Mouse (Mus musculus) embryonic facial prominence, embryonic 11.5 days (tissue): ENCODE results near the gene Ldha. TPM values are rescaled to one million over a fixed set of nuclear protein-coding genes. Genes with fewer than 3 reads are reported as not detected.

ENCODE experiments used
- ATAC-seq: fragments of 200-750 bp; cut with Nextera tagmentation; replicated peaks from 2 replicates; pipeline ENCODE4 v1.8.0; 2017; ENCODE audit warnings: low read depth; ENCODE audit not compliant: insufficient number of reproducible peaks, low FRiP score, low TSS enrichment
- DNase-seq: peaks from one replicate; pipeline ENCODE4 v3.0.0-alpha.2; 2015; ENCODE audit warnings: low spot score
- H3K27ac ChIP-seq: fragments of 300-500 bp; sonication (generic); replicated peaks from 2 replicates; pipeline ENCODE4 v1.5.1; 2014; ENCODE audit warnings: mild to moderate bottlenecking, low read depth, low read length, control low read depth
- H3K27me3 ChIP-seq: fragments of 300-500 bp; sonication (generic); 2 replicates; pipeline ENCODE4 v1.6.1; 2014; ENCODE audit warnings: mild to moderate bottlenecking, low read length, moderate library complexity, mixed read lengths; ENCODE audit not compliant: control insufficient read depth, insufficient read depth
- H3K36me3 ChIP-seq: fragments of 300-500 bp; sonication (generic); replicated peaks from 2 replicates; pipeline ENCODE4 v1.6.1; 2014; ENCODE audit warnings: low read depth, mild to moderate bottlenecking, low read length, moderate library complexity, mixed read lengths; ENCODE audit not compliant: control insufficient read depth, insufficient read depth
- H3K4me1 ChIP-seq: fragments of 300-500 bp; sonication (generic); 2 replicates; pipeline ENCODE4 v1.6.1; 2014; ENCODE audit warnings: low read length, mixed read lengths; ENCODE audit not compliant: control insufficient read depth, insufficient read depth
- H3K4me2 ChIP-seq: fragments of 300-500 bp; sonication (generic); 2 replicates; pipeline ENCODE4 v1.6.1; 2014; ENCODE audit warnings: low read depth, mild to moderate bottlenecking, control low read depth, low read length, moderate library complexity
- H3K4me3 ChIP-seq: fragments of 300-500 bp; sonication (generic); 2 replicates; pipeline ENCODE4 v1.5.1; 2014; ENCODE audit warnings: low read depth, low read length, control low read depth
- H3K9ac ChIP-seq: fragments of 300-500 bp; sonication (generic); replicated peaks from 2 replicates; pipeline ENCODE4 v1.6.1; 2014; ENCODE audit warnings: mild to moderate bottlenecking, control low read depth, low read length
- H3K9me3 ChIP-seq: fragments of 300-500 bp; sonication (generic); replicated peaks from 2 replicates; pipeline ENCODE4 v1.6.1; 2016; ENCODE audit warnings: mild to moderate bottlenecking, low read length, inconsistent platforms, mixed read lengths; ENCODE audit not compliant: control insufficient read depth
- WGBS: fragments of 180-500 bp; shearing (Covaris S2); extraction: QIAGEN DNeasy Blood & Tissue Kit; methylation state at CpG from one replicate; pipeline ENCODE4 v1.1.7; 2014; 5-methylcytosine and 5-hydroxymethylcytosine counted together
- polyA plus RNA-seq: library from polyadenylated mRNA; unstranded; fragments of >200 nt; fragmentation: Nextera tagmentation; extraction: Ambion mirVana; gene quantifications from 2 replicates; pipeline ENCODE4 v1.2.1, GENCODE M21; 2014

Gene Ldha
- polyA plus RNA-seq, 1 experiment from 2014 or later, result 1,561 TPM

DNA sequence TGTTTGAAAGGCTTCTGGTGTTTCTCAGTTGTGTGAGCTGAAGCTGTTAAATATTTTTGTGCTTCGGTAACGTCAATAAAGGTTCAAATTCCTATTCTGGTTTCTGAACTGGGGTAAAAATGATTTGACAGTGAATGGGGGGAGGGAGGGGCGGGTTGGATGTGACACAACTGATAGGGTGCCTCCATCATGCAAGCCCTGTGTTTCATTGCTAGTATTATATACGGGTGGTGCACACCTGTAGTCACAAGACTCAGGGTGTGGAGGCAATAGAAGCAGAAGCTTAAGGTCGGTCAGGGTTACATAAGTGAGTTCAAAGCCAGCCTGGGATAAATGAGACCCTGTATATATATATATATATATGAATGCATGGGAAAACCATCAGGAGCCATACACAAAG lies 1.4 kb upstream of the Ldha start:
- no peaks in the 10 kb centered on the region for H3K9me3 ChIP-seq
- H3K27ac ChIP-seq, result no peak overlapping the region
- peaks cover 2% of the 10 kb centered on the region for H3K4me1 ChIP-seq
- 67% methylated on average over 5 of the region's 5 CpGs for WGBS
- no peaks in the 10 kb centered on the region for H3K36me3 ChIP-seq
- ATAC-seq (no peak), DNase-seq (no peak)
- H3K4me3 ChIP-seq, result no peak overlapping the region
- H3K4me2 ChIP-seq, result no peak overlapping the region
- H3K9ac ChIP-seq, result no peak overlapping the region
- no peaks in the 10 kb centered on the region for H3K27me3 ChIP-seq

DNA sequence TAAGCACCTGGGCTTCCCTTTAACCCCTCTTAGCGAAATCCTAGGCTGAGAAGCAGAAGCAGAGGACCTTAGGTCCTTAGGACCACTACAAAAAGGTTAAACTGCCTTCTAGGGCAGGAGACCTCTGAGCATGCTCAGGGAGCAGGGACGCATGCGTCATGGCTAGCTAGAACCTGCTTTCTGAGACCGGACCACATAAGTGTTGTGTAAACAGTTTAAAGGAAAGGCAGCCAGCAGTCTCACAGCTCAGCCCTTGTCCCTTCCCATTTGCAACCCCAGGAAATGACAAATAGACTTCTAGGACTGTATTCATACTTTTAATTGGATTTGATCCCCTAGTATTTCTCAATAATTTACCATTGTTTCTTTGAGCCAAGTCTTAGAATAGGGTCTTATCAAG lies 949 bp upstream of the Ldha start:
- H3K9ac ChIP-seq, result no peak overlapping the region

DNA sequence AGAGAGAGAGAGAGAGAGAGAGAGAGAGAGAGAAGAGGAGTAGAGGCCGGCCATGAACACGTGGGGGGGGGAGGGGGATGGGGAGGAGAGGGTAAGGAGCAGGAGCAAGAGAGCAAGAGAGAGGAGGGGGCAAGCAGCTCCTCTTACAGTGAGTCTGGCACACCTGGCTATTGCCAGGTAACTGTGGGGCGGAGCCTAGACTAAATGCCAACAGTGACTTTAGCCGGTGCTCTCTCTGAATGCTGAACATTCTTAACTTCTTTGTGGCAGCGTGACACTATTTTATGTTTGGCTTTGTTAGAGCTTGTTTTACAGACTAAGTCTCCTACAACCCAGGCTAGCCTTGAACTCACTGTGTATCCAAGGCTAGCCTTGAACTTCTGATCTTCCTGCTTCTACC lies 1.0 kb downstream of the Ldha start:
- Histone ChIP-seq H3K9me3 (no peaks in the 10 kb centered on the region), H3K36me3 (no peaks in the 10 kb centered on the region), H3K9ac (no peak overlapping the region), H3K27ac (no peak overlapping the region), H3K4me1 (peaks cover 2% of the 10 kb centered on the region), H3K27me3 (no peaks in the 10 kb centered on the region), H3K4me2 (no peak overlapping the region), H3K4me3 (no peak overlapping the region)
- 23% methylated on average over 5 of the region's 5 CpGs for WGBS
- DNase-seq, result no peak
- no peak for ATAC-seq

More for the DNA sequence above, 949 bp upstream of the Ldha start:
- ATAC-seq (no peak), DNase-seq (no peak)
- no peaks in the 10 kb centered on the region for H3K9me3 ChIP-seq
- H3K4me3 ChIP-seq, result no peak overlapping the region
- peaks cover 2% of the 10 kb centered on the region for H3K4me1 ChIP-seq
- H3K27me3 ChIP-seq, result no peaks in the 10 kb centered on the region
- WGBS, result 48% methylated on average over 4 of the region's 4 CpGs
- no peak overlapping the region for H3K27ac ChIP-seq
- H3K36me3 ChIP-seq, result no peaks in the 10 kb centered on the region
- H3K4me2 ChIP-seq, result no peak overlapping the region

DNA sequence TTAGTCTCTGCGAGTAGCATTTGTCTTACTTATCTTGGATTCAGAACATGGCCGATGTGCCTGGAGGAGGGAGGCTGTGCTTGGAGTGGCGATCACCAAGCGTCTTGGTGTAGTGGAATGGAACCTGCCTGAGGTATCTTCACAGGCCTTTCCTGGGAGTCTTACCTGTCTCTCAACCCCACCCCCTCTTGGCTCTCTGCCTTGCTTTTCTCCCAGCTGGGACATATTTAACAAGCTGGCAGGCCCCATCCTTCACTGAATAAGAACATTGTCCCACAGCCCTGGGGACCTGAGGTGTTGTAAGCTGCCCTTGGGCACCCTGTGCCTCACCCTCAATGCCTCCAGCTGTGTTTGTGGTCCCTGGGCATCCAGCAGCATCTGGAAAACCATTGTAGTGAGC lies 2.3 kb downstream of the Ldha start:
- Histone ChIP-seq H3K27ac (no peak overlapping the region), H3K9ac (no peak overlapping the region), H3K27me3 (no peaks in the 10 kb centered on the region), H3K4me2 (no peak overlapping the region; the same call in 1 of the 2 replicates), H3K4me1 (no peaks in the 10 kb centered on the region), H3K9me3 (no peaks in the 10 kb centered on the region), H3K4me3 (no peak overlapping the region), H3K36me3 (no peaks in the 10 kb centered on the region)
- DNase-seq (no peak), ATAC-seq (no peak)
- WGBS, result 79% methylated on average over 4 of the region's 4 CpGs

DNA sequence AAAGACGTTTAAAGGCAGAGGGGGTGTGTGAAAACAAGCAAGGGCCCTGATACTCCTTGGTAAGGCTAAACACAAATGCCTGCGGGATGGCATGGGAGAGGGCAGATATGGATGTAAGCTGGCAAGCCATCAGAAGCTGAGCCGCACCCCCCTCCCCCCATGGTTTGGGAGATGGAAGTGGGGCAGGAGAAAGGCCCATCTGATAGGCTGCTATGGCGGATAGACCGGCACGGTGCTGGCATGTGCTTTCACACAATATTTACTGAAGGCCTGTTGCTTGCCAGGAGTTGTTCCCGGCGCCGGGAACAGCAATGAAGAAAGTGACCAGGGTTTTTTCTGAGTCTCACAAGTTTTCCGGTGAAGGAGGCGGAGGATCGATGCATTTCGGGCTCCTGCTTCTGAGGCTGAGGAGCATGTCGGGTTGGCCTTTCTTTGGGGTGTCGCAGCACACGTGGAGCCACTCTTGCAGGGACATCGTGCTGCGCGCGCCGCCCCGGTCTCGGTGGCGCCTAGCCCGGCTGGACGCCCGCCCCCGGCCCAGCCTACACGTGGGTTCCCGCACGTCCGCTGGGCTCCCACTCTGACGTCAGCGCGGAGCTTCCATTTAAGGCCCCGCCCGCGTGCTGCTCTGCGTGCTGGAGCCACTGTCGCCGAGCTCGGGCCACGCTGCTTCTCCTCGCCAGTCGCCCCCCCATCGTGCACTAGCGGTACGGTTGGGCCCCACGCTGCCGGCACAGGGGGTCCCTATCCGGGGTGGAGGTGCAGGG lies 4.1 kb downstream of the Ldha start:
- DNase-seq, result peak; percentile 96
- Histone ChIP-seq H3K36me3 (no peaks in the 10 kb centered on the region; the same call in 1 of the 2 replicates), H3K4me3 (peak overlapping the region; percentile 74), H3K27me3 (no peaks in the 10 kb centered on the region), H3K4me1 (no peaks in the 10 kb centered on the region), H3K4me2 (peak overlapping the region; percentile 91), H3K9ac (peak overlapping the region; percentile 89), H3K9me3 (no peaks in the 10 kb centered on the region), H3K27ac (peak overlapping the region; percentile 91)
- peak; percentile 71 for ATAC-seq
- under 1% methylated on average over 47 of the region's 51 CpGs for WGBS

DNA sequence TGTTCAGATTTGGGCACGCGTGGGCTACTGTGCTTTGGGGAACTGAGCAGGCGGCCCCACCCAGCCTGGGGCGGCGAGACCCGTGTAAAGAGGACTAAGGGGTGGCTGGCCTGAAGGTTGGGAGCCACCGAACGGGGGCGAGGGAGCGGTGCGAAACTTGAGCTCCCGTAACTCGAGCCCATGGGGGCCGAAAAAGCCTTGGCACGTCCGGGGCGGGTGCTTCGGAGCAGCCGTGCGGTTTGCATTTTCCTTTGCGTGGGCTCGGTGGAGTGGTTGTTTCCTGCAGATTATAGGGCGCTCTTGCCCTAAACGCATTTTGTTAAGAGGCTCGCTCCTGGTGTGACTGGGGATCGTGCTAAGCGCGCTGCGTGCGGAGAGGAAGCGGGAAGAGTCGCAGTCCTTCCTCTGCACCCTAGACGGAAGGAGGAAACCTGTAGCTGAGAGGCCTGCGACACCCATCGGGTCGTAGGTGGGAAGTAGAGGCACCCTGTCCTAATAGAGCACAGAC lies 4.8 kb downstream of the Ldha start:
- H3K27me3 ChIP-seq, result no peaks in the 10 kb centered on the region
- H3K9ac ChIP-seq, result peak overlapping the region; percentile 89
- H3K4me1 ChIP-seq, result no peaks in the 10 kb centered on the region
- peak; percentile 66 for DNase-seq
- under 1% methylated on average over 36 of the region's 36 CpGs for WGBS
- H3K36me3 ChIP-seq, result no peaks in the 10 kb centered on the region; the same call in 1 of the 2 replicates
- H3K4me2 ChIP-seq, result peak overlapping the region; percentile 91
- H3K27ac ChIP-seq, result peak overlapping the region; percentile 91
- peak overlapping the region; percentile 74 for H3K4me3 ChIP-seq
- ATAC-seq, result no peak; the same call in 1 of the 2 replicates
- no peaks in the 10 kb centered on the region for H3K9me3 ChIP-seq

DNA sequence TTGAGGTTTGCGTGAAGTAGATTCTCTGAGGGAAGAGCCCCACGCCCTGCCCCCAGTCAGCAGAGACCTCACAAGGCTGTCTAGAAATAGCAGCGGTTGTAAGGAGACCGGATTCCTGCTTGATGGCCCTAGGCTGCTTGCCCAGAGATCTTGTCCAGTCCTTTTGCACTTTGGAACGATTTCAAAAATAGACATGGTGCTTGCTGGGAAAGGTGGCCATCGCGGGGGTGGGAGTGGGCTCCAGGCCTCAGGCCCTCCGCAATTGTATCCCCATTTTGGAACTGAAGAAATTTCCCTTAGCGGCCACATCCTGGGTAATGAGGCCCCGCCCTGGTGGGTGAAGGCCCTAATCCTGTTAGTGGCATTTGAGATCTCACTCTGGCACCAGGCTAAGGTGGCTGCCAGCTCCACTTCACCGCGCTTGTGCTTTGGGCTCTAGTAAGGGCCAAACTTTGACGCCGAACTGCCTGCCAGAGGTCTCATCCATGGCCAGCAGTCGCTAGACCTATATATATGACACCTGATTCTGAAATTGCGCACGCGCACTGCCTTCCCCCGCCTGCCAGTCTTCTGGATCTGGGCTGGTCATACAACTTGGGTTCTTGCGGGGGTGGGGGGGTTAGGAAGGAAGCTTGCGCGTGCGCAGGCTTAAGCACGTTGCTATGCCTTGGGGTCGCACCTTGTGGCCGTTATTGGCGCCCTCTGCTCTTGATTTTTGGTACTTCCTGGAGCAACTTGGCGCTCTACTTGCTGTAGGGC lies 5.4 kb downstream of the Ldha start:
- Histone ChIP-seq H3K4me2 (peak overlapping the region; percentile 91), H3K9me3 (no peaks in the 10 kb centered on the region), H3K9ac (peak overlapping the region; percentile 89), H3K4me1 (no peaks in the 10 kb centered on the region), H3K4me3 (peak overlapping the region; percentile 74), H3K36me3 (peaks cover 2% of the 10 kb centered on the region), H3K27me3 (no peaks in the 10 kb centered on the region), H3K27ac (peak overlapping the region; percentile 91)
- ATAC-seq (peak; percentile 57), DNase-seq (peak; percentile 81)
- WGBS, result under 1% methylated on average over 28 of the region's 28 CpGs

DNA sequence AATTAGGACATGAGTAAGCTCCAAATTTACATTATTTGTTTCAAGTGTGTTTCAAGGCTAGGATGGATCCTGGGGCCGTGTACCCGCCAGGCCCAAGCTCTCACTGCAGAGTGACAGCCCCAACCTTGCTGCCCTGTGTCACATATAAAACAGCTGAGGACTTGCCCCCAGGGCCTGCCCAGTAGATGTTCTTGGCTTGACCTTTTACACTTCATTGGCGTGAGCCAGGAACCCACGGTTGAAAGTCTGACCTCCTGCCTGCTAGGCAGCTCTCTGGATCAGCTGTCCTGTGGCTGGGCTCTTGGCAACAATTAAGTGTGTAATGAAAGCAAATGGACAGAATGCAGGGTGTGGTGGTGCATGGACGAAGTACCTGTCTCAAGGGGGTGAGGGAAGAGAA lies 8.0 kb downstream of the Ldha start:
- peaks cover 4% of the 10 kb centered on the region for H3K36me3 ChIP-seq
- H3K4me1 ChIP-seq, result no peaks in the 10 kb centered on the region
- no peak for DNase-seq
- ATAC-seq, result no peak
- H3K27ac ChIP-seq, result no peak overlapping the region
- H3K4me3 ChIP-seq, result no peak overlapping the region
- no peak overlapping the region for H3K9ac ChIP-seq
- no peaks in the 10 kb centered on the region for H3K27me3 ChIP-seq
- 65% methylated on average over 5 of the region's 5 CpGs for WGBS
- no peaks in the 10 kb centered on the region for H3K9me3 ChIP-seq
- H3K4me2 ChIP-seq, result no peak overlapping the region
